Mouse (Mus musculus) Muller cell, postnatal 12 days (primary cell): ENCODE results near the gene Cops3.

Source experiments
- DNase-seq: peaks from one replicate; pipeline ENCODE4 v3.0.0-alpha.2; 2015; ENCODE audit errors: inconsistent ontology term

Cops3 gene

DNA sequence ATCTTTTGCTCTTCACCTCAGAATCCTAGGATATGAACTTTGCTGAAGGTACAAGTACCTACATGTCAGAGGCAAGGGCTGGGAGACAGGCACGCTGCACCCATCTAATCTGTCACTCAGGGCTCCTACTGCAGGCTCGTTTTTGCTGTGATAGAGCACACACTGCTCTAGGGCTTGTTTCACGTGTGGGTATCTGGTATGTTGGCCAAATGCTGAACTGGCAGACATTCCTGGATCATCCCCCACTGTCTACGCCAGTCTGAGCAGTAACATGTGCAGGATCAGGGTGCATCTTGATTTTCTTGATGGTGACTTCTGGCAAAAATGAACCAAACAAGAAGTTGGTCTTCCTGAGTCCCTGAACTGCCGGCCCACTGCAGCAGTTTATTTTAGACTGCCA is 62.4 kb downstream of the Cops3 start:
- DNase-seq: no peak

DNA sequence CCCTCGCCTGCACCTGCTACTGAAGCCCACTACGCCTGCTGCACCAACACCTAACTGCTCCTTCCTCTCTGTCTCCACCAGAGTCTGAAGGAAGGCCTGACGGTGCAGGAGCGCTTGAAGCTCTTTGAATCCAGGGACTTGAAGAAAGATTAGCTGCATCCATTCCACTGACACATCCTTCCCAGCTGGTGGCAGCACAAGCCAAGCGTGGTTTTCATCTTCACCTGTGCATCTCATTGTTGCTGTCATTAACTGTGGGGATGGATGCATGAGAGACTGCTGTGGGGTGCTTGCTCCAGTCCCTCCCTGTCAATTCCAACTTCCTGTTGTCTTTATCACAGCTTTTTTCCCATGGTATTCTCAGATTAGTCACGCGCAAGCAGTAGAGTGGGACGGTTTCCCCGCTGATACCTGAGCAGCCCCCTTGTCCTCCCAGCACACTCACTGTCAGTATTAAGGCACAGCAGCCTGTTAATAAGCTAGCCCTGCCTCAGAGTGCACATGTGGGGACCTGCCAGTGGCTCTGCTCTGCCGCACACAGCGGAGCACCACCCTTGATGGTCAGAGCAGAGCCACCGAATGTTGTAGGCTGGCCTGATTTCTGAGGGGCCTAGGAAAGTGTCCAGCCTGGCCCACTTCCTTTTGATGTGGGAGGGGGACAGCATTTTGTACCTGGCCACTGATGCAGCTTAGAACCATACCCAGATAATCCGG is 64.0 kb downstream of the Cops3 start:
- no peak for DNase-seq

DNA sequence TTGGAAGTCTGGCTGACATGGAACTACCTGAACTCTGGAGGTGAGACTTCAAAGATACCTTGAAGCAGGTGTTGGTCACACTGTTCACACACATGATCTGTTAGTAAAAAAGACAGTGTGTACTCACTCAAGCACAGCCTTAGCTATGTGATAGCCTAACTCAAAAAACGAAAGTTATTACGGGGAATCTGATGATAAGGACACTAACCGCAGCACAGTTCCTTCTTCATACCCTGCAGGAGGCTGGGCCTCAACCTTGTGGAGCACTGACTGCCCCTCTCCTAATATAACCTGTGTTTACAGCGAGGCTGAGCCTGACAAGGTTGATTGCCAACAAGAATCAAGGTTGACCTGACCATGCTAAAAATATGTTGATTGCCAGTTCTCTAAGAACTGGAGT is 65.1 kb downstream of the Cops3 start:
- no peak for DNase-seq

DNA sequence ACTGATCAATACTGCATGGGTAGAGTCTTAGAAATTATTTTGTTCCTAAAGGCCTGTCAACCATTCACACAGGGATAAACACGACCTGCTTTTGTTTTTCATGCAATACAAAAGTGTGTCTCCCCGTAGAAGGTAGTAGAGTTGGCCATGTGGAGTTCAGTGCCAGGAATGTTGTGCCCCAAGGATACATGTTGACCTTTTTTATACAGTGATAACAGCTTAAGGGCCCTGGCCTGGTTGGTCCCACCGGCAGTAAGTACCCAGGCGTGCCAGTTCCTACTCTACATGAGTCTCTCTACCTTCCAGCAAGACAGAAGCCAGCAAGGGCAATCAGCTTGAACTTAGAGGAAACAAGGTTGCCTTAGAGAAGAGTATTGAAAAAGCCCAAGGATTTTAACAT is 66.7 kb downstream of the Cops3 start:
- no peak for DNase-seq

DNA sequence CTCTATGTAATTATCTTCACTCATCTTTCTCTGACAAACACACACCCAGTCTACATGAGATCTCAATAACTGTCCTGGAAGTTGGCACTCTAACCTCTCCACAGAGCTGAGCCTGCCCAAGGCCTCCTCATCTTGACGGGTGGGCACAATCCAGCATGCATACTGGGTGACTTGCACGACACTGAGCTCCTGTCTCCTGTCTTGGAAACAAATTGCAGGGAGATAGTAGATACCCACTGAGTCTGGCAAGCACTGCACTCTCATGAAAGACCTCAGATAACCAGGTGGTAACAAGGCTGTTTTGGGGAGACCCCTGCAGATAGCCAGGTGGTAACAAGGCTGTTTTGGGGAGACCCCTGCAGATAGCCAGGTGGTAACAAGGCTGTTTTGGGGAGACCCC is 67.3 kb downstream of the Cops3 start:
- DNase-seq: no peak

- no peak for DNase-seq
Observed at GRCm38 (mm10) chr11:59770753-59771152, 68.9 kb downstream of the Cops3 start.

DNA sequence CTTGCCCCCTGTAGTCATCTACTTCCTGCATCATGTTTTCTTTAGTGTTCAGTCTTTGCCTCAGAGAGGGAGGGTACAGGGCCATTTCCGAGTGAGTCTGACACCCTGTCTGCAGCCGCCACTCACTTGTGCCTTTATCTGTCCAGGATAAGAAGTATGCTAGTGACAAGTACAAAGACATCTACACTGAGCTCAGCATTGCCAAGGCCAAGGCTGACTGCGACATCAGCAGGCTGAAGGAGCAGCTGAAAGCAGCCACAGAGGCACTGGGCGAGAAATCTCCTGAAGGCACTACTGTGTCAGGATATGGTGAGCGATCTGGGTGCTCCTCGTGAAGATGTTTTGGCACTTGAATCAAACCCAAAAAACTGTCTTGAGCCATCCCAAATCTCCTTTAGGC is 69.9 kb downstream of the Cops3 start:
- no peak for DNase-seq

DNA sequence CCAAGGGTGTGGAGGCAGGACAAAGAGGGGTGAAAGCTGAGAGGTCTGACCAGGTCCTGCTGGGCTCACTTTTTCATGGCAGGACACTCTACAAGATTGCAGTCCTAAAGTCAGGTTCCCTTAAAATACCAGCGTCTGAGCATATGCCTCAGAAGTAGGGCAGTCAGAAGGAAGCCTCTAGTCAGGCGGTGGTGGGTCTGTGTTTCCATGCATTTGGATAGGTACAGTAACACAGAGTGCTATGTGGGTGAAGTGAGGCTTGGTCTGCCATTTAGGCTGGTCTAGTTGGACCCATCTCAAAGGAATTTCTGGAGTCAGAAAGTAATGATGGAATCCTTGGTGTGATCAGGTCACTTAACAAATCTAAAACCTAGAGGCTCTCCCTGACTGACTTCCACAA is 70.3 kb downstream of the Cops3 start:
- no peak for DNase-seq
